Mouse (Mus musculus) liver, embryonic 13.5 days (tissue): Measurements from ENCODE around the gene Eif3m. TPM values are rescaled to one million over a fixed set of nuclear protein-coding genes. Genes with fewer than 3 reads are reported as not detected.

ENCODE experiments used
- ATAC-seq: fragments of 200-750 bp; cut with Nextera tagmentation; 2 replicates; pipeline ENCODE4 v1.8.0; 2017; ENCODE audit warnings: low read depth, mild to moderate bottlenecking, moderate number of reproducible peaks, moderate library complexity
- DNase-seq: peaks from one replicate; pipeline ENCODE4 v3.0.0; 2022
- H3K27ac ChIP-seq: fragments of 300-500 bp; sonication (generic); 2 replicates; pipeline ENCODE4 v1.5.1; 2015; ENCODE audit warnings: moderate library complexity, mild to moderate bottlenecking, inconsistent platforms
- H3K27me3 ChIP-seq: fragments of 300-500 bp; sonication (generic); 2 replicates; pipeline ENCODE4 v1.6.1; 2015; ENCODE audit warnings: mild to moderate bottlenecking, inconsistent platforms
- H3K36me3 ChIP-seq: fragments of 300-500 bp; sonication (generic); 2 replicates; pipeline ENCODE4 v1.6.1; 2015; ENCODE audit warnings: mild to moderate bottlenecking, inconsistent platforms
- H3K4me1 ChIP-seq: fragments of 300-500 bp; sonication (generic); replicated peaks from 2 replicates; pipeline ENCODE4 v1.6.1; 2015; ENCODE audit warnings: inconsistent platforms
- H3K4me2 ChIP-seq: fragments of 300-500 bp; sonication (generic); 2 replicates; pipeline ENCODE4 v1.6.1; 2015; ENCODE audit warnings: inconsistent platforms, mild to moderate bottlenecking, moderate library complexity
- H3K4me3 ChIP-seq: fragments of 300-500 bp; sonication (generic); replicated peaks from 2 replicates; pipeline ENCODE4 v1.5.1; 2015; ENCODE audit warnings: mild to moderate bottlenecking, inconsistent platforms
- H3K9ac ChIP-seq: fragments of 300-500 bp; sonication (generic); 2 replicates; pipeline ENCODE4 v1.6.1; 2015; ENCODE audit warnings: mild to moderate bottlenecking, inconsistent platforms
- H3K9me3 ChIP-seq: fragments of 300-500 bp; sonication (generic); replicated peaks from 2 replicates; pipeline ENCODE4 v1.6.1; 2016; ENCODE audit warnings: inconsistent platforms
- WGBS: fragments of 180-500 bp; shearing (Covaris S2); methylation state at CpG from one replicate; pipeline ENCODE4 v1.1.7; 2015; ENCODE audit not compliant: insufficient replicate concordance; 5-methylcytosine and 5-hydroxymethylcytosine counted together
- polyA plus RNA-seq: library from polyadenylated mRNA; unstranded; fragments of >200 nt; fragmentation: Nextera tagmentation; extraction: Ambion mirVana; gene quantifications from 2 replicates; pipeline ENCODE4 v1.2.1, GENCODE M21; 2015

The Eif3m gene
- polyA plus RNA-seq, 1 experiment from 2014 or later: 213 TPM

DNA sequence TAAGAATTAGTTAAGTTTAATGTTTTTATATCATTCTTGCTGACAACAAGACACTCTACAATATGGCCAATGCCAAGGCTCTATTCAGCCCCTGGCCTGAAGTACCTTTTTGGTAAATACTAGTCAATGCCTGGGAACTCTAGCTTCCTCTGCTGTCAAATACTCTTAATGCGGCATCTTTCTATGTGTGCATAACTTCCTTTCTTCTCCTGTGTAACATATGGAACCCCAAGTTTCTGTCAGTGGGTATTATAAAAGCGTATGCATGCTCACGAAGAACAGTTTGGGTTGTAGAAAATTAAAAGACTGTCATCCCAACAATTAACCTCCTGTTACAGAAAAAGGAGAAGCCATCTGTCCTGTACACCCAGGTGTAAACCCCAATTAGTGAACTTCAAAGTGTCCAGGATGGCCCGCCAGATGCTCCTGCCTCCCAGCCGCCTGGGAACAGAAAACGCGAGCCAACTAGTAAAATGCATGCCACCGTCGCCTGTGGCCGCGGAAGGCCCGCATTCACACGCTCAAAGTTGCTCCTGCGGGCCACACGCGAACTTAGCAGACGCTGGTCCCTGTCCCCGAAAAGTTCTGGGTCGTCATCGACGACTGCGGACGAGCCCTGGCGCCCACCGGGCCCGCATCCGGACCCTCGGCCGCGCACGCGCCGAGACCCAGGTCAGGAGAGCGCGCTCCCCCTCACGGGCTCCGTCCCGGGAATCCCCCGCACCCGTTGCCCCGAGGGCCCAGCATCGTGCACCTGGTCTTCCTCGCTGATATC is 501 bp downstream of the Eif3m start:
- no peaks in the 10 kb centered on the region for H3K9me3 ChIP-seq
- H3K4me3 ChIP-seq: peak overlapping the region; percentile 90
- peaks cover 24% of the 10 kb centered on the region for H3K36me3 ChIP-seq
- H3K27me3 ChIP-seq: no peaks in the 10 kb centered on the region
- ATAC-seq: peak; percentile 30
- peak overlapping the region; percentile 90 for H3K9ac ChIP-seq
- peak overlapping the region; percentile 75 for H3K4me2 ChIP-seq
- peaks cover 34% of the 10 kb centered on the region for H3K4me1 ChIP-seq
- DNase-seq: no peak
- H3K27ac ChIP-seq: peak overlapping the region; percentile 71
- WGBS: under 1% methylated on average over 43 of the region's 43 CpGs

DNA sequence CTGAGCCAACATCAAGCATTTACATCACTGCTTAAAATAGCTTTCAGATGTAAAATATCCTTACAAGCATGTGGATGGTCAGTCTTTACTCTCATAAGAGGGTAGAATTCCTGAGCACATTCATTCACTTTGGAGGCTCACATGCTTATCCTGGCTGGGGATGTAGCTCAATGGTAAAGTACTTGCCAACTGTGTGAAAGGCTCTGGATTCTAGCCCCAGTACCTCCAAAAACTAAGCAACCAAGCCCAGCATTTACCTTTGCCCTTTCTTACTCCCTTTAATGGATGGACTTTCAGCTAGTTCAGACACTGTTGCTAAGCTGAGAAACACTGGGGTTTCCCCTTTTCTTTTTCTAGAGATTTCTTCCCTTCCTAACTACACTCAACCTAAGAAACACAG is 9.6 kb downstream of the Eif3m start:
- Histone ChIP-seq H3K9ac (no peak overlapping the region), H3K9me3 (no peaks in the 10 kb centered on the region), H3K4me2 (no peak overlapping the region), H3K4me1 (no peaks in the 10 kb centered on the region), H3K27me3 (no peaks in the 10 kb centered on the region), H3K4me3 (no peak overlapping the region), H3K27ac (no peak overlapping the region), H3K36me3 (peaks cover 86% of the 10 kb centered on the region)
- no peak for ATAC-seq
- no peak for DNase-seq

DNA sequence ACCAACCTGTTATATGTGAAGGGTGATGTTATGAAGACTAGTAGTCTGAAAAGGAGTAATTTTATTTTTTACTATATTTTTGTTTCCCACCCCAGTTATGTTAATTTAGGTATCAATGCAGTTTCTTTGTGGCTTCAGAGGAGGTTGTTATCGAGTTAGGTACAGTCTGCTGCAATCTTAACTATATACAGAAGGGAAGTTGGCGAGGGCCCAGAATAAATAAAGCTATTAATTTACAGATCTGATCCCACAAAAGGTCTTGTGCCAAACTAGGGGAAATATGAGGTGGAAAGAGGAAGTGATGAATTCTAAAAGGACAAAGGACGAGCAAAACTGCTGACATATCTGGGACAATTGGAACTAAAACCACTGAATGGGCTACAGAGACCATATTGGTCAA is 20.7 kb downstream of the Eif3m start:
- 68% methylated on average over 3 of the region's 3 CpGs for WGBS
- Histone ChIP-seq H3K4me3 (no peak overlapping the region), H3K4me2 (no peak overlapping the region), H3K27me3 (no peaks in the 10 kb centered on the region), H3K9me3 (no peaks in the 10 kb centered on the region), H3K27ac (no peak overlapping the region), H3K36me3 (peaks cover 26% of the 10 kb centered on the region), H3K4me1 (no peaks in the 10 kb centered on the region), H3K9ac (no peak overlapping the region)
- no peak for ATAC-seq
- no peak for DNase-seq

DNA sequence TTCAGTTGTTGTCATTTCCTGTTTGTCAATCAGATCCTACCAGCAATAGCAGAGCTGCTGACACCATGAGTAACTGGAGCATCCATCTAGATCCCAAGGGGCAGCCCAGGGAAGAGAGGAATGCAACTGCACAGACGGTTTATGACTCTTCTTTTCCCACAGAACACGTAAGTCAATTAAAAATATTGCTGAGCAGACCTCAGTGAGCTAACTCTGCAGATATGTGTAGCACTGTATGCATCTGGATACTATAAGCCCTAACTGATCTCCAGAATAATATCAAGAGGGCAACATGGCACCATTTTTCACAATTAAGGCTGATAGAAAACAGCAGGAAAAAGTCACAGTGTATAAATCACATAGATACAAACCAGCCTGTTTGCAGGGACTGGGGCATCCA is 22.4 kb downstream of the Eif3m start:
- H3K36me3 ChIP-seq: peaks cover 23% of the 10 kb centered on the region
- no peak for ATAC-seq
- DNase-seq: no peak
- H3K9me3 ChIP-seq: no peaks in the 10 kb centered on the region
- no peak overlapping the region for H3K4me2 ChIP-seq
- WGBS: 59% methylated on average over 2 of the region's 2 CpGs
- no peak overlapping the region for H3K9ac ChIP-seq
- no peak overlapping the region for H3K27ac ChIP-seq
- no peak overlapping the region for H3K4me3 ChIP-seq
- no peaks in the 10 kb centered on the region for H3K27me3 ChIP-seq
- H3K4me1 ChIP-seq: no peaks in the 10 kb centered on the region

DNA sequence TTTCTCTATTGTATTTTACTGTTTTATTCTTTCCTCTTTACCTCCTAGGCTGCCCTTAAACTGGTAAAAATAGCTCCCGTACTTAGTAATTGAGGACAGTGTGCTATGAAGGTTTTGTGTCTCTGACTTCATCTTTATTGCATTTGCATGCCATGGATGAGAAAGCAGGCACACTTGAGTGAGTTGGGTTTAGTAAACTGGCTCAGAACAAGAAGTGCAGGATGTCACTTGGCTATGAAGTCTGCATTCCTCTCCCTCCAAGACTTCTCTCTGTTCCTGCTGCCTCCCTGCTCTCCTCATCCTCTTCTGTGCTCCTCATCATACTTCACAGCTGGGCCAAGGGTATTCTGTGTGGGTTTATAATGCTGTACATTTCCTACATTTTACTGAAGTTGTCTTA is 27.9 kb downstream of the Eif3m start:
- 73% methylated on average over 1 of the region's 1 CpGs for WGBS
- Histone ChIP-seq H3K4me3 (no peak overlapping the region), H3K4me2 (no peak overlapping the region), H3K27ac (no peak overlapping the region), H3K9ac (no peak overlapping the region), H3K36me3 (no peaks in the 10 kb centered on the region), H3K27me3 (no peaks in the 10 kb centered on the region), H3K9me3 (no peaks in the 10 kb centered on the region), H3K4me1 (no peaks in the 10 kb centered on the region)
- DNase-seq (no peak), ATAC-seq (no peak)

DNA sequence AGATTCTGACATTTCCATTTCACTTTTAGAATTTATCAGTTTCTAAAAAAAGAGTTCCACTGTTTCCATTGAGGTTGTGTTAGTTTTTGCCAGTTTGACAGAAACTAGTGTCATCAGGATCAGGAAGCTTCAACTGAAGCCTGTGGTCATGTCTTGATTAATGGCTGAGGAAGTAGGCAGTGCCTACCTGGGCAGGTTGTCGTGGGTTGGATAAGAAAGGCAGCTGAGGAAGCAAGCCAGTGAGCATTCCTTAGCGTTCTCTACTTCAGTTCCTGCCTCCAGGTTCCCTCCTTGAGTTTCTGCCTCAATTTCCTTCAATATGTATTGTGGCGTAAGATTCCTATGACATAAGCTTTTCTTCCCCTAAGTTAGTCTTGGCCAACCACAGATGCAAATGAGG is 31.1 kb downstream of the Eif3m start:
- no peaks in the 10 kb centered on the region for H3K36me3 ChIP-seq

DNA sequence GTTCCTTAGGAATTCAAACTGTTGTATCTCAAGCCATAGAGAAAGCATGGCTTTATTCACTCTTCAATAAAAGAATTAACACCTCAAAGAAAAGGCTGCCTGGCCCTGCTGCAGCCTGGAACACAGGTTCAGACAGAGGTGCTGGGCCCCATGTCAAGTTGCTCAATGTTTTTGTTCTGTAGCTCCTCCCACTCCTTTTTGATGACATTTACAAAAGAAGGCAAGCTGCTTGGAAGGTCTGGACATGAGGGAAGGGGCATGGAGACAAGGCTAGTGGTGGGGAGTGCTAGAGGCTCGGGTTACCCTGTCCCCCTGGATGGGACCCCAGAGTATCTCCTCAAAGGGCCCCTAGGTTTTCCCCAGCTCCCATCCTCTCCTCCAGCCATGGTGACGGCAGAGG is 35.2 kb downstream of the Eif3m start:
- no peaks in the 10 kb centered on the region for H3K27me3 ChIP-seq
- WGBS: 28% methylated on average over 2 of the region's 2 CpGs
- H3K4me3 ChIP-seq: no peak overlapping the region
- ATAC-seq (no peak), DNase-seq (no peak)
- no peaks in the 10 kb centered on the region for H3K4me1 ChIP-seq
- no peak overlapping the region for H3K4me2 ChIP-seq
- H3K27ac ChIP-seq: no peak overlapping the region
- H3K9ac ChIP-seq: no peak overlapping the region
- no peaks in the 10 kb centered on the region for H3K9me3 ChIP-seq
- H3K36me3 ChIP-seq: no peaks in the 10 kb centered on the region

More for the DNA sequence above, 31.1 kb downstream of the Eif3m start:
- Histone ChIP-seq H3K4me3 (no peak overlapping the region), H3K4me1 (no peaks in the 10 kb centered on the region), H3K4me2 (no peak overlapping the region), H3K9ac (no peak overlapping the region), H3K27ac (no peak overlapping the region), H3K9me3 (no peaks in the 10 kb centered on the region), H3K27me3 (no peaks in the 10 kb centered on the region)
- WGBS: 27% methylated on average over 3 of the region's 3 CpGs
- DNase-seq (no peak), ATAC-seq (no peak)

DNA sequence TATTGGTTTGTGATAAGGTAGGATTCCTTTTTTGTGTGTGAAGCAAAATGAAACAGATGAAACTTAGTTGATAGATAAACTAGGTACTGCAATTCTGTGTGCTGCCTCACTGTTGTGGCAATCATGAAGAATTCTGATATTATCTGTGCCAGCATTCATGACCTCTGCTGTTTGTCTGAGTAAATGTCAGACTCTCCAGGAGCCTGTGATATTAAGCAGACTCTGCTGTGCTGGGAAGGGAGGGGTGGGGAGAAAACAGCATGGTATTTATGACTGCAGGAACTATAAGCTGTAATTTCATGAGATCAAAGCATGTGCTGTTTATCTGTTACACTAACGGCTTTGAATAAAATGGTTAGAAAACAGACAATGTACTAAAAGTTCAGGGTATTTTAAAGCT is 52.4 kb downstream of the Eif3m start:
- H3K4me3 ChIP-seq: no peak overlapping the region
- H3K27ac ChIP-seq: no peak overlapping the region
- H3K9me3 ChIP-seq: no peaks in the 10 kb centered on the region
- H3K4me1 ChIP-seq: no peaks in the 10 kb centered on the region
- H3K9ac ChIP-seq: no peak overlapping the region
- no peaks in the 10 kb centered on the region for H3K27me3 ChIP-seq
- DNase-seq (no peak), ATAC-seq (no peak)
- no peaks in the 10 kb centered on the region for H3K36me3 ChIP-seq
- WGBS: 61% methylated on average over 1 of the region's 1 CpGs
- no peak overlapping the region for H3K4me2 ChIP-seq

Other genes starting within 250 kb of the Eif3m start
- 2.3 and 2.7 TPM in 2 replicates for gene Qser1, start 200.3 kb downstream of the Eif3m start, polyA plus RNA-seq
- 0.23 and 0.25 TPM in 2 replicates for gene Prrg4, start 167.2 kb downstream of the Eif3m start, polyA plus RNA-seq
- gene Ccdc73, start 149.3 kb downstream of the Eif3m start, polyA plus RNA-seq: 3.2 and 4.6 TPM in 2 replicates
- gene Gm11060, start 74.9 kb upstream of the Eif3m start, polyA plus RNA-seq: not detected in 2 replicates
- 1.9 and 2.2 TPM in 2 replicates for gene Wt1, start 109.4 kb upstream of the Eif3m start, polyA plus RNA-seq
- 0.99 and 1.00 TPM in 2 replicates for gene Them7, start 207.2 kb upstream of the Eif3m start, polyA plus RNA-seq